Mouse (Mus musculus): Measurements from ENCODE around the gene Aqp12.

DNA sequence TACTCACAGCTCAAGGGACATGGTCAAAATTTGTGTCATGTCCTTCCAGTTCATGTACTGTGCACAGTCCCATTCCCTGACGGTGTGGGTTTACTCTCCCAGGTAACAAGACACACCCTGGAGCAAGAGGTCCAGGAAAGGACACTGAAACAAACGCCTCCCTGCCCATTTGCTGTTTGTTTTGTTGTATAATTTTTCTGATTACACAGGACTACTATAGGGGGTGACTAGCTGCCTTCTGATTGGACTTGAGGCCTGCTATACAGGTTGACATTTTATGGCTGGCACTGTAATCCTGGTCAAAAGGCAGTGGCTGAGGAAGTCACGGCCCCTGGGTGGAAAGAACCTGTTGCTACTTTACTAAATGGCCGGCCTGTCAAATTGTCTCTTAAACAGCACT lies 16.2 kb upstream of the Aqp12 start:
- TF ChIP-seq CHD2 (IDR thresholded peaks at IDR 0.05; ENCODE audit: low read depth, low read length), result no peak
- no peak for TF ChIP-seq ZNF384 (IDR thresholded peaks at IDR 0.05; ENCODE audit: low read depth, low read length)
- no peak for TF ChIP-seq HCFC1 (IDR thresholded peaks at IDR 0.05; ENCODE audit: borderline replicate concordance, insufficient read depth, low read length)
- no peak for TF ChIP-seq ZC3H11A (IDR thresholded peaks at IDR 0.05; ENCODE audit: borderline replicate concordance, low read depth, low read length)
- no peak for TF ChIP-seq MAFK (IDR thresholded peaks at IDR 0.05; ENCODE audit: insufficient read depth, low read depth, low read length)
